Mouse (Mus musculus) lung, postnatal 0 days (tissue): ENCODE data around the gene Slc46a2. TPM values are rescaled to one million over a fixed set of nuclear protein-coding genes. Genes with fewer than 3 reads are reported as not detected.

ENCODE experiments used
- ATAC-seq: fragments of 200-750 bp; cut with Nextera tagmentation; 2 replicates; pipeline ENCODE4 v1.8.0; 2017; ENCODE audit warnings: moderate library complexity
- DNase-seq: peaks from one replicate; pipeline ENCODE4 v3.0.0-alpha.2; 2016; ENCODE audit warnings: low spot score
- H3K27ac ChIP-seq: fragments of 300-500 bp; sonication (generic); 2 replicates; pipeline ENCODE4 v1.5.1; 2014; ENCODE audit warnings: antibody characterized with exemption, mild to moderate bottlenecking, low read length, mixed read lengths
- H3K27me3 ChIP-seq: fragments of 300-500 bp; sonication (generic); replicated peaks from 2 replicates; pipeline ENCODE4 v1.6.1; 2014; ENCODE audit warnings: low read length, mixed read lengths; ENCODE audit not compliant: insufficient read depth
- H3K36me3 ChIP-seq: fragments of 300-500 bp; sonication (generic); 2 replicates; pipeline ENCODE4 v1.6.1; 2014; ENCODE audit warnings: low read length, mixed read lengths; ENCODE audit not compliant: insufficient read depth
- H3K4me1 ChIP-seq: fragments of 300-500 bp; sonication (generic); 2 replicates; pipeline ENCODE4 v1.6.1; 2014; ENCODE audit warnings: antibody characterized with exemption, low read depth, low read length, mixed read lengths; ENCODE audit not compliant: insufficient read depth
- H3K4me2 ChIP-seq: fragments of 300-500 bp; sonication (generic); replicated peaks from 2 replicates; pipeline ENCODE4 v1.6.1; 2014; ENCODE audit warnings: low read depth, mild to moderate bottlenecking, low read length, moderate library complexity, mixed read lengths
- H3K4me3 ChIP-seq: fragments of 300-500 bp; sonication (generic); 2 replicates; pipeline ENCODE4 v1.5.1; 2014; ENCODE audit warnings: low read depth, low read length
- H3K9ac ChIP-seq: fragments of 300-500 bp; sonication (generic); replicated peaks from 2 replicates; pipeline ENCODE4 v1.6.1; 2014; ENCODE audit warnings: low read depth, mild to moderate bottlenecking
- H3K9me3 ChIP-seq: fragments of 300-500 bp; sonication (generic); 2 replicates; pipeline ENCODE4 v1.6.1; 2016; ENCODE audit warnings: low read length, mixed read lengths
- CTCF ChIP-seq: IDR thresholded peaks from 2 replicates; pipeline ENCODE4 v1.5.1; 2016; ENCODE audit warnings: antibody characterized with exemption, mild to moderate bottlenecking
- EP300 ChIP-seq: IDR thresholded peaks from 2 replicates; pipeline ENCODE4 v1.6.1; 2016; ENCODE audit warnings: antibody characterized with exemption, mild to moderate bottlenecking, control low read depth
- WGBS: fragments of 180-500 bp; shearing (Covaris S2); extraction: QIAGEN DNeasy Blood & Tissue Kit; methylation state at CpG from one replicate; pipeline ENCODE4 v1.1.7; 2014; 5-methylcytosine and 5-hydroxymethylcytosine counted together
- polyA plus RNA-seq: library from polyadenylated mRNA; unstranded; fragments of >200 nt; fragmentation: Nextera tagmentation; extraction: Ambion mirVana; gene quantifications from 2 replicates; pipeline ENCODE4 v1.2.1, GENCODE M21; 2015

Gene Slc46a2
- polyA plus RNA-seq, 1 experiment from 2014 or later: 0.10 TPM

DNA sequence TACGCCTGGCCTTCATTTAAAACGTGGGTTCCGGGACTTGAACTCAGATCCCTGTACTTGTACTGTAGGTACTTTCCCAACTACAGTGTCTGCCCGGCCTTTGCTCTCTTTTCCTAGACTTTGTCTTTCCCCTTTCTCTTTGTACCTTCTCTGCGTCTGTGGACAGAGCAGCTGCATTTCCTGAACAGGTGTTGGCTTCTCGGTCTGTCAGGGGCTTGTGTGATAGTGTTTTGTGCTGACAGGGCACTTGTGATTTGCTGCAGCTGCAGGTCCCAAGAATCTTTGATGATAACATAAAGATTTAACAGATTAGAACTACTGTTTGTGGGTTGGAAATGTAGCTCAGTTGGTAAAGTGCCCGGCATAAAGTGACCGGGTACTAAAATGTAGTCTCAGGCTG is 36.3 kb downstream of the Slc46a2 start:
- WGBS: 81% methylated on average over 8 of the region's 8 CpGs
- ATAC-seq (no peak), DNase-seq (no peak)
- no peak for TF ChIP-seq CTCF
- no peak for TF ChIP-seq EP300
- Histone ChIP-seq H3K9ac (no peak overlapping the region), H3K9me3 (no peaks in the 10 kb centered on the region), H3K4me3 (no peak overlapping the region), H3K4me1 (no peaks in the 10 kb centered on the region), H3K36me3 (peaks cover 4% of the 10 kb centered on the region; the same call in 1 of the 2 replicates), H3K4me2 (no peak overlapping the region), H3K27ac (no peak overlapping the region), H3K27me3 (no peaks in the 10 kb centered on the region)

- Histone ChIP-seq H3K9me3 (no peaks in the 10 kb centered on the region), H3K9ac (no peak overlapping the region), H3K27ac (no peak overlapping the region), H3K36me3 (no peaks in the 10 kb centered on the region), H3K27me3 (no peaks in the 10 kb centered on the region), H3K4me1 (no peaks in the 10 kb centered on the region), H3K4me2 (no peak overlapping the region), H3K4me3 (no peak overlapping the region)
- DNase-seq: peak; percentile 69
- ATAC-seq: peak; percentile 51
- WGBS: 50% methylated on average over 2 of the region's 2 CpGs
- TF ChIP-seq CTCF (no peak; the same call in 1 of the 2 replicates), EP300 (no peak)
Measured at GRCm38 (mm10) chr4:59877025-59877424, 37.8 kb downstream of the Slc46a2 start.

DNA sequence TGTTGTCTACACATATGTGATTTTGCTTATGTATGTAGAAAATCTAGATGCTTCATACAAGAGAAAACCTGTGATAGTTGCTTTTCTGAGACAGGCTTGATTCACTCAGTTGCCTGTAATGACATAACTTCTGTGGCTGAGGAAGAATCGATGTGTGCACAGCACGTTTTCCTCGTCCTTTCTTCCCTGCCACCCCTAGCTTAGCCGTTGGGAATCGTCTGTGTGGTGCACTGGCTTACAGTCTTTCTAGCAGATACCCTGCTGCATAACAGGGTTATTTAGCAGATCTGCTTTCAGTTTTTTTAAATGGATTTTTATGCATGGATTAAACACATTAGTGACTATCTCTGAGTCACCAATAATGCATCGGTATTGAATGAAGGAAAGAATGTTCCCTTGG is 38.3 kb downstream of the Slc46a2 start:
- no peak for DNase-seq
- H3K9ac ChIP-seq: no peak overlapping the region
- H3K36me3 ChIP-seq: no peaks in the 10 kb centered on the region
- no peaks in the 10 kb centered on the region for H3K27me3 ChIP-seq
- 81% methylated on average over 6 of the region's 6 CpGs for WGBS
- no peak overlapping the region for H3K27ac ChIP-seq
- no peak for TF ChIP-seq EP300
- no peak for TF ChIP-seq CTCF
- no peaks in the 10 kb centered on the region for H3K9me3 ChIP-seq
- H3K4me3 ChIP-seq: no peak overlapping the region
- ATAC-seq: no peak
- no peaks in the 10 kb centered on the region for H3K4me1 ChIP-seq
- H3K4me2 ChIP-seq: no peak overlapping the region

GRCm38 (mm10) chr4:59873830-59874229 is 41.0 kb downstream of the Slc46a2 start:
- Histone ChIP-seq H3K4me1 (peaks cover 12% of the 10 kb centered on the region; the same call in 1 of the 2 replicates), H3K4me3 (no peak overlapping the region), H3K36me3 (no peaks in the 10 kb centered on the region), H3K27ac (no peak overlapping the region), H3K27me3 (no peaks in the 10 kb centered on the region), H3K9ac (no peak overlapping the region), H3K4me2 (no peak overlapping the region), H3K9me3 (no peaks in the 10 kb centered on the region)
- no peak for TF ChIP-seq EP300
- peak; percentile 16; the same call in 1 of the 2 replicates for TF ChIP-seq CTCF
- 57% methylated on average over 5 of the region's 5 CpGs for WGBS
- ATAC-seq (no peak), DNase-seq (no peak)

DNA sequence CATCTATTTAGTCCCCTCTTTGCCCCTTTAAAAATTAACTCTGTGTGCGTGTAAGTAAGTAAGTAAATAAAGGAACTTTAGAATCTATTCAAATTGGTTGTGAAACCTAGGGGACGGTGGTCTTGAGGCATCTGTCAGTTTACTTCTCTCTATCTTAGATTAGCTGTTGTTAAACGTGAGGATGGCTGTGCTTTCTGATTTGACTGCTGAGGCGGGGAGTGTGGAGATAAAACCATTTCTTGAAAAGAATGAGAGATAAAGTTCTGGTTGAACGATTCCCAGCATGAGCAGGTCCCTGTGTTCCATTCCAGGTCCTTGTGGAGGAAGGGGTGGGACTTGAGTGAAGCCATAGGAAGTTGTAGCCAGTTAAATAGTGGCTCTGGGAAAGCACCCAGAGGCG is 41.6 kb downstream of the Slc46a2 start:
- no peaks in the 10 kb centered on the region for H3K9me3 ChIP-seq
- H3K9ac ChIP-seq: no peak overlapping the region
- TF ChIP-seq EP300 (no peak), CTCF (no peak)
- H3K4me3 ChIP-seq: no peak overlapping the region
- no peak overlapping the region for H3K27ac ChIP-seq
- H3K36me3 ChIP-seq: no peaks in the 10 kb centered on the region
- ATAC-seq (no peak), DNase-seq (no peak)
- 49% methylated on average over 6 of the region's 6 CpGs for WGBS
- peaks cover 12% of the 10 kb centered on the region; the same call in 1 of the 2 replicates for H3K4me1 ChIP-seq
- no peak overlapping the region for H3K4me2 ChIP-seq
- no peaks in the 10 kb centered on the region for H3K27me3 ChIP-seq

DNA sequence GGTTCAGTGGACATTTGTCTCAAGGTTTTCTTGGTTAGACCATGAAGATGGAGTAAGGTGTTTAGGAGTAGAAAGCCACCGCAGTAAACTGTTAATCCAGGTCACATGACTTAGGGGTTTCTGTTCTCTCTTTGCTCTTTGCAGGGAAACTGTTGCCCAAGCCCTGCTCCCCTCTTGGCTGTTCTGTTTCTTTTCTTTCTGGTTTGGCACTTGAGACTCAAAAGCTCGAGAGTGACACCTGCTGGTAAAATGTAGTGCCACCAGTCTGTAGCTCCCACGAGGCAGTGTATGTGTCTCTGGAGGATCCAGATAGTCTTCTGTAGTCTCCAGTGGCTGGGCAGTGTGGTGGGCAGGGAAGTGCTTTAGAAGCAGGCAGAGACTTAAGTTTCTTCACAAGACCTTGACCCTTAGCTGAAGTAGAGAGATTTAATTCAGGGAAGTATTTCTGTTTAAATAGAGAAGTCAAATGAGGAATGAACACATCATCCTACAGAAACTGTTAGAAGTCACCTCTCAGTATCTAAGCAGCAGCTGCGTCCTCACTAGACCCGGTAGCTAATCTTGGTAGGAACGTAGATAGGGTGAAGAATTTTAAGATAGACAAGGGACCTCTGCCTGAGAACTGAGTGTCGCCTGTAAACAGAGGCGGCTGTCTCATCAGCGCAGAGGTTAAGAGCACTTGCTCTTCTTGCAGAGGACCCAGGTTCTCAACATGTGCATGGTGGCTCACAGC is 43.8 kb downstream of the Slc46a2 start:
- 54% methylated on average over 9 of the region's 9 CpGs for WGBS
- ATAC-seq (peak; percentile 84), DNase-seq (peak; percentile 93)
- no peaks in the 10 kb centered on the region for H3K36me3 ChIP-seq
- H3K4me3 ChIP-seq: no peak overlapping the region
- H3K27ac ChIP-seq: peak overlapping the region; percentile 58
- no peak for TF ChIP-seq EP300
- peak; percentile 92 for TF ChIP-seq CTCF
- H3K9me3 ChIP-seq: no peaks in the 10 kb centered on the region
- H3K27me3 ChIP-seq: no peaks in the 10 kb centered on the region
- H3K4me1 ChIP-seq: peaks cover 12% of the 10 kb centered on the region; the same call in 1 of the 2 replicates
- H3K4me2 ChIP-seq: no peak overlapping the region
- no peak overlapping the region for H3K9ac ChIP-seq
